Mouse (Mus musculus) embryonic facial prominence, embryonic 14.5 days (tissue): Measurements from ENCODE around the gene Sgk1. TPM values are rescaled to one million over a fixed set of nuclear protein-coding genes. Genes with fewer than 3 reads are reported as not detected.

Experiments
- ATAC-seq: fragments of 200-750 bp; cut with Nextera tagmentation; 2 replicates; pipeline ENCODE4 v1.8.0; 2017; ENCODE audit warnings: low read depth, moderate number of reproducible peaks, moderate TSS enrichment
- DNase-seq: peaks from one replicate; pipeline ENCODE4 v3.0.0-alpha.2; 2015; ENCODE audit warnings: low spot score
- H3K27ac ChIP-seq: fragments of 300-500 bp; sonication (generic); replicated peaks from 2 replicates; pipeline ENCODE4 v1.5.1; 2014; ENCODE audit warnings: low read depth, mild to moderate bottlenecking, low read length, moderate library complexity
- H3K27me3 ChIP-seq: fragments of 300-500 bp; sonication (generic); replicated peaks from 2 replicates; pipeline ENCODE4 v1.6.1; 2014; ENCODE audit warnings: low read length; ENCODE audit not compliant: control insufficient read depth, insufficient read depth
- H3K36me3 ChIP-seq: fragments of 300-500 bp; sonication (generic); 2 replicates; pipeline ENCODE4 v1.6.1; 2014; ENCODE audit warnings: low read length, mixed read lengths; ENCODE audit not compliant: control insufficient read depth, insufficient read depth
- H3K4me1 ChIP-seq: fragments of 300-500 bp; sonication (generic); 2 replicates; pipeline ENCODE4 v1.6.1; 2014; ENCODE audit warnings: antibody characterized with exemption, low read length; ENCODE audit not compliant: control insufficient read depth, insufficient read depth
- H3K4me2 ChIP-seq: fragments of 300-500 bp; sonication (generic); 2 replicates; pipeline ENCODE4 v1.6.1; 2014; ENCODE audit warnings: low read depth, mild to moderate bottlenecking, low read length, moderate library complexity, mixed read lengths
- H3K4me3 ChIP-seq: fragments of 300-500 bp; sonication (generic); 2 replicates; pipeline ENCODE4 v1.5.1; 2014; ENCODE audit warnings: low read depth, mild to moderate bottlenecking, low read length
- H3K9ac ChIP-seq: fragments of 300-500 bp; sonication (generic); 2 replicates; pipeline ENCODE4 v1.6.1; 2014; ENCODE audit warnings: low read depth, mild to moderate bottlenecking, low read length, moderate library complexity, mixed read lengths
- H3K9me3 ChIP-seq: fragments of 300-500 bp; sonication (generic); 2 replicates; pipeline ENCODE4 v1.6.1; 2016; ENCODE audit warnings: low read length; ENCODE audit not compliant: control insufficient read depth
- WGBS: fragments of 180-500 bp; shearing (Covaris S2); extraction: QIAGEN DNeasy Blood & Tissue Kit; methylation state at CpG from one replicate; pipeline ENCODE4 v1.1.7; 2014; 5-methylcytosine and 5-hydroxymethylcytosine counted together
- polyA plus RNA-seq: library from polyadenylated mRNA; unstranded; fragments of >200 nt; fragmentation: Nextera tagmentation; extraction: Ambion mirVana; gene quantifications from 2 replicates; pipeline ENCODE4 v1.2.1, GENCODE M21; 2014

Gene Sgk1
- polyA plus RNA-seq, 1 experiment from 2014 or later: 33.8 TPM

GRCm38 (mm10) chr10:21930781-21931380, 48.9 kb downstream of the Sgk1 start:
- H3K4me1 ChIP-seq: no peaks in the 10 kb centered on the region
- ATAC-seq (no peak), DNase-seq (no peak)
- H3K36me3 ChIP-seq: no peaks in the 10 kb centered on the region
- no peaks in the 10 kb centered on the region for H3K9me3 ChIP-seq
- no peaks in the 10 kb centered on the region for H3K27me3 ChIP-seq
- no peak overlapping the region for H3K4me3 ChIP-seq
- H3K9ac ChIP-seq: no peak overlapping the region
- H3K27ac ChIP-seq: no peak overlapping the region
- WGBS: 74% methylated on average over 10 of the region's 10 CpGs
- H3K4me2 ChIP-seq: no peak overlapping the region

GRCm38 (mm10) chr10:21932791-21933190, 50.8 kb downstream of the Sgk1 start:
- no peaks in the 10 kb centered on the region for H3K36me3 ChIP-seq
- H3K9me3 ChIP-seq: no peaks in the 10 kb centered on the region

GRCm38 (mm10) chr10:21934826-21935225, 52.8 kb downstream of the Sgk1 start:
- WGBS: 78% methylated on average over 2 of the region's 2 CpGs
- DNase-seq: no peak
- Histone ChIP-seq H3K27me3 (no peaks in the 10 kb centered on the region), H3K27ac (no peak overlapping the region), H3K9me3 (no peaks in the 10 kb centered on the region), H3K4me3 (no peak overlapping the region), H3K36me3 (no peaks in the 10 kb centered on the region), H3K9ac (no peak overlapping the region), H3K4me1 (peaks cover 15% of the 10 kb centered on the region), H3K4me2 (no peak overlapping the region)
- ATAC-seq: no peak

More at GRCm38 (mm10) chr10:21932791-21933190, 50.8 kb downstream of the Sgk1 start:
- DNase-seq (no peak), ATAC-seq (no peak)
- Histone ChIP-seq H3K4me2 (no peak overlapping the region), H3K4me3 (no peak overlapping the region), H3K27ac (no peak overlapping the region), H3K27me3 (no peaks in the 10 kb centered on the region), H3K4me1 (peaks cover 15% of the 10 kb centered on the region), H3K9ac (no peak overlapping the region)
- WGBS: 71% methylated on average over 3 of the region's 3 CpGs

GRCm38 (mm10) chr10:21936513-21937221, 54.7 kb downstream of the Sgk1 start:
- Histone ChIP-seq H3K36me3 (no peaks in the 10 kb centered on the region), H3K4me2 (peak overlapping the region; percentile 37), H3K27ac (peak overlapping the region; percentile 66), H3K4me3 (no peak overlapping the region), H3K27me3 (no peaks in the 10 kb centered on the region), H3K4me1 (peaks cover 15% of the 10 kb centered on the region), H3K9ac (no peak overlapping the region), H3K9me3 (no peaks in the 10 kb centered on the region)
- DNase-seq (no peak), ATAC-seq (peak; percentile 53)
- WGBS: 39% methylated on average over 12 of the region's 12 CpGs

- H3K4me1 ChIP-seq: peaks cover 15% of the 10 kb centered on the region
- no peak overlapping the region for H3K4me3 ChIP-seq
- peak; percentile 86 for ATAC-seq
- peak overlapping the region; percentile 37 for H3K4me2 ChIP-seq
- no peaks in the 10 kb centered on the region for H3K27me3 ChIP-seq
- no peaks in the 10 kb centered on the region for H3K36me3 ChIP-seq
- no peaks in the 10 kb centered on the region for H3K9me3 ChIP-seq
- H3K9ac ChIP-seq: no peak overlapping the region
- H3K27ac ChIP-seq: peak overlapping the region; percentile 66
- peak; percentile 94 for DNase-seq
- 6% methylated on average over 9 of the region's 9 CpGs for WGBS
Measured at GRCm38 (mm10) chr10:21937222-21937605, 55.2 kb downstream of the Sgk1 start.

- no peak for ATAC-seq
- Histone ChIP-seq H3K27ac (no peak overlapping the region), H3K27me3 (no peaks in the 10 kb centered on the region), H3K4me1 (peaks cover 15% of the 10 kb centered on the region), H3K36me3 (no peaks in the 10 kb centered on the region), H3K4me2 (no peak overlapping the region), H3K9ac (no peak overlapping the region), H3K9me3 (no peaks in the 10 kb centered on the region), H3K4me3 (no peak overlapping the region)
- no peak for DNase-seq
- 69% methylated on average over 4 of the region's 4 CpGs for WGBS
Measured at GRCm38 (mm10) chr10:21938166-21938565, 56.2 kb downstream of the Sgk1 start.

GRCm38 (mm10) chr10:21941235-21941634, 59.3 kb downstream of the Sgk1 start:
- Histone ChIP-seq H3K36me3 (no peaks in the 10 kb centered on the region), H3K27ac (no peak overlapping the region), H3K9me3 (no peaks in the 10 kb centered on the region), H3K4me2 (no peak overlapping the region), H3K4me1 (peaks cover 14% of the 10 kb centered on the region), H3K9ac (no peak overlapping the region), H3K4me3 (no peak overlapping the region), H3K27me3 (no peaks in the 10 kb centered on the region)
- WGBS: 63% methylated on average over 3 of the region's 3 CpGs
- ATAC-seq: no peak
- DNase-seq: no peak

- Histone ChIP-seq H3K4me3 (no peak overlapping the region), H3K36me3 (no peaks in the 10 kb centered on the region), H3K4me1 (no peaks in the 10 kb centered on the region), H3K27ac (no peak overlapping the region), H3K27me3 (no peaks in the 10 kb centered on the region), H3K9ac (no peak overlapping the region), H3K4me2 (no peak overlapping the region), H3K9me3 (no peaks in the 10 kb centered on the region)
- ATAC-seq (no peak), DNase-seq (no peak)
- WGBS: 93% methylated on average over 6 of the region's 6 CpGs
Measured at GRCm38 (mm10) chr10:21943145-21943700, 61.2 kb downstream of the Sgk1 start.
